ENCODE assay signal across 9 mouse cellular contexts in the genomic region with DNA sequence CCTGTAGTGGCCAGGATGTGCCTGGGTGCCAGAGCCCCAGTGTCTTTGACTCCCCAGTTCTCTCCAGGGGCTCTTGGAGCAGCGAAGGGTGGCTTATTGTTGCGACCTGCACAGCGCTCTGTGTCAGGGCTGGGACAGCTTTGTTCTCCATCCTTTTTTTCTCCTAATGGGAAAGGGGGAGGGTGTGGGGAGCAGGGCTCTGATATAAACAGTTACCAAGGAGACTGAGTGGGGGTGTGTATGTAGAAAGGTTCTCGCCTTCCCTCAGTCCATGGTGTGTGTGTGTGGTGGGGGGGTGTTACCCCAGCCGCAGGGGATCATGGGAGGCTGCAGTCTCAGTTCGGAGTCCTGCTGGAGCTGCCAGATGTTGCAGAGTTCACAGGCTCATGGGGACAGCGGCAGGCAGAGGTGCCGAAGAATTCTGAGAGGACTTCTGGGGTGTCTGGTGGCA. TPM values are rescaled to one million over a fixed set of nuclear protein-coding genes. Genes with fewer than 3 reads are reported as not detected.
DNase-seq lines count a peak whose midpoint lies in the region; ATAC-seq lines count a peak whose summit lies in the region.
"Had no signal": no experiment of that assay in that cellular context is flagged by ENCODE, and none has a peak within 500 bp of the region (broad histone marks: within the 10 kb centered on the region; RNA-seq: fewer than 3 reads in every experiment).

No protein-coding gene starts in this region.

- H3K4me2 ChIP-seq in forebrain, embryonic 15.5 days (replicated peaks), result peak overlapping the region; percentile 43
- peak overlapping the region; percentile 29 for H3K4me2 ChIP-seq in hindbrain, embryonic 16.5 days (ENCODE audit: low read length)
- H3K4me2 ChIP-seq in stomach, embryonic 16.5 days (ENCODE audit: low read depth, low read length), result peak overlapping the region; percentile 53

- peak overlapping the region; percentile 31 for H3K4me3 ChIP-seq in forebrain, embryonic 15.5 days
- peak overlapping the region; percentile 12; the same call in 1 of the 2 replicates for H3K4me3 ChIP-seq in hindbrain, embryonic 16.5 days (ENCODE audit: low read length)
- H3K4me3 ChIP-seq in stomach, embryonic 16.5 days (replicated peaks; ENCODE audit: low read length), result peak overlapping the region; percentile 31

- H3K4me1 ChIP-seq in forebrain, embryonic 15.5 days, result peaks cover 56% of the 10 kb centered on the region
- H3K4me1 ChIP-seq in hindbrain, embryonic 16.5 days (ENCODE audit: control insufficient read depth, insufficient read depth, low read depth, low read length), result peaks cover 31% of the 10 kb centered on the region
- H3K4me1 ChIP-seq in stomach, embryonic 16.5 days (ENCODE audit: control insufficient read depth, insufficient read depth, low read length), result peaks cover 33% of the 10 kb centered on the region

- 4% methylated on average over 8 of the region's 8 CpGs for WGBS in forebrain, embryonic 15.5 days
- WGBS in hindbrain, embryonic 16.5 days, result 2% methylated on average over 8 of the region's 8 CpGs
- WGBS in stomach, embryonic 16.5 days, result 19% methylated on average over 8 of the region's 8 CpGs

- peak; percentile 92 for ATAC-seq in forebrain, embryonic 15.5 days (replicated peaks)
- ATAC-seq in hindbrain, embryonic 16.5 days, result peak; percentile 77
- ATAC-seq in stomach, embryonic 16.5 days (ENCODE audit: insufficient read depth, low FRiP score), result peak; percentile 87
- no peak for ATAC-seq in erythroid progenitor cell, adult 5-6 weeks (replicated peaks; ENCODE audit: low FRiP score, poor library complexity, severe bottlenecking)

- H3K9me3 ChIP-seq in forebrain, embryonic 15.5 days, result no peaks in the 10 kb centered on the region
- H3K9me3 ChIP-seq in hindbrain, embryonic 16.5 days (ENCODE audit: control insufficient read depth, low read length), result no peaks in the 10 kb centered on the region
- H3K9me3 ChIP-seq in stomach, embryonic 16.5 days (replicated peaks; ENCODE audit: control insufficient read depth, low read length), result no peaks in the 10 kb centered on the region

- H3K9ac ChIP-seq in forebrain, embryonic 15.5 days (replicated peaks), result peak overlapping the region; percentile 42
- peak overlapping the region; percentile 55 for H3K9ac ChIP-seq in hindbrain, embryonic 16.5 days (ENCODE audit: low read depth, low read length)
- H3K9ac ChIP-seq in stomach, embryonic 16.5 days (ENCODE audit: low read length), result peak overlapping the region; percentile 68

- peaks cover 19% of the 10 kb centered on the region for H3K36me3 ChIP-seq in forebrain, embryonic 15.5 days
- peaks cover 13% of the 10 kb centered on the region for H3K36me3 ChIP-seq in hindbrain, embryonic 16.5 days (ENCODE audit: control insufficient read depth, insufficient read depth, low read length)
- H3K36me3 ChIP-seq in stomach, embryonic 16.5 days (ENCODE audit: control insufficient read depth, insufficient read depth, low read length), result 0 out of 2 replicates have a peak, but pooled peaks cover 6% of the 10 kb centered on the region

- H3K27ac ChIP-seq in forebrain, embryonic 15.5 days (replicated peaks), result peak overlapping the region; percentile 95
- H3K27ac ChIP-seq in hindbrain, embryonic 16.5 days (ENCODE audit: low read depth, low read length), result peak overlapping the region; percentile 74
- H3K27ac ChIP-seq in stomach, embryonic 16.5 days (ENCODE audit: low read length), result peak overlapping the region; percentile 81

- DNase-seq in ovary, postnatal 36 days (ENCODE audit: low spot score), result peak; percentile 36
- DNase-seq in ovary, adult 18-20 months (ENCODE audit: low spot score), result no peak
- peak; percentile 84 for DNase-seq in lung, postnatal 10 days
- no peak for DNase-seq in cerebellum, postnatal 10 days

- no peaks in the 10 kb centered on the region for H3K27me3 ChIP-seq in forebrain, embryonic 15.5 days
- no peaks in the 10 kb centered on the region for H3K27me3 ChIP-seq in hindbrain, embryonic 16.5 days (replicated peaks; ENCODE audit: control insufficient read depth, insufficient read depth, low read length)
- H3K27me3 ChIP-seq in stomach, embryonic 16.5 days (ENCODE audit: control insufficient read depth, insufficient read depth, low read length), result no peaks in the 10 kb centered on the region

RNA-seq across cellular contexts. Expression of gene Tmem120a, which starts 18.8 kb away (rescaled TPM):
- 74.9 and 80.7 TPM in 2 replicates for polyA plus RNA-seq in forebrain, embryonic 15.5 days (2015; fragmentation: Nextera tagmentation; extraction: Ambion mirVana)
- 90.3 and 93.5 TPM in 2 replicates for polyA plus RNA-seq in hindbrain, embryonic 16.5 days (2015; fragmentation: Nextera tagmentation; extraction: Ambion mirVana)
- 44.1 and 46.0 TPM in 2 replicates for polyA plus RNA-seq in stomach, embryonic 16.5 days (2015; fragmentation: Nextera tagmentation; extraction: Ambion mirVana)
- 9.6 TPM in 1 of 2 replicates, not detected in the other for total RNA-seq in erythroid progenitor cell, adult 5-6 weeks (2015; ENCODE audit: low replicate concordance)
- 0.77 TPM in 1 of 2 replicates, not detected in the other for total RNA-seq in erythroid progenitor cell, adult 5-6 weeks (2017; ENCODE audit: low replicate concordance)

RNA-seq across cellular contexts. Expression of gene Styxl1, which starts 52.8 kb away (rescaled TPM):
- polyA plus RNA-seq in forebrain, embryonic 15.5 days (2015; fragmentation: Nextera tagmentation; extraction: Ambion mirVana), result 0.34 TPM in 2 replicates
- polyA plus RNA-seq in hindbrain, embryonic 16.5 days (2015; fragmentation: Nextera tagmentation; extraction: Ambion mirVana), result 0.48 and 0.51 TPM in 2 replicates
- 0.27 TPM in 1 of 2 replicates, not detected in the other for polyA plus RNA-seq in stomach, embryonic 16.5 days (2015; fragmentation: Nextera tagmentation; extraction: Ambion mirVana)
- total RNA-seq in erythroid progenitor cell, adult 5-6 weeks (2015; ENCODE audit: low replicate concordance), result not detected in 2 replicates
- total RNA-seq in erythroid progenitor cell, adult 5-6 weeks (2017; ENCODE audit: low replicate concordance), result not detected in 2 replicates
- total RNA-seq: left cerebral cortex, postnatal 36 days had no signal

RNA-seq across cellular contexts. Expression of gene Mdh2, which starts 52.9 kb away (rescaled TPM):
- polyA plus RNA-seq in forebrain, embryonic 15.5 days (2015; fragmentation: Nextera tagmentation; extraction: Ambion mirVana), result 554 and 557 TPM in 2 replicates
- polyA plus RNA-seq in hindbrain, embryonic 16.5 days (2015; fragmentation: Nextera tagmentation; extraction: Ambion mirVana), result 670 and 701 TPM in 2 replicates
- polyA plus RNA-seq in stomach, embryonic 16.5 days (2015; fragmentation: Nextera tagmentation; extraction: Ambion mirVana), result 547 and 553 TPM in 2 replicates
- total RNA-seq in erythroid progenitor cell, adult 5-6 weeks (2015; ENCODE audit: low replicate concordance), result 156 and 193 TPM in 2 replicates
- 74.0 and 81.6 TPM in 2 replicates for total RNA-seq in erythroid progenitor cell, adult 5-6 weeks (2017; ENCODE audit: low replicate concordance)

RNA-seq across cellular contexts. Expression of gene Por, which starts 55.6 kb away (rescaled TPM):
- 108 and 111 TPM in 2 replicates for polyA plus RNA-seq in forebrain, embryonic 15.5 days (2015; fragmentation: Nextera tagmentation; extraction: Ambion mirVana)
- polyA plus RNA-seq in hindbrain, embryonic 16.5 days (2015; fragmentation: Nextera tagmentation; extraction: Ambion mirVana), result 101 and 108 TPM in 2 replicates
- 136 and 177 TPM in 2 replicates for polyA plus RNA-seq in stomach, embryonic 16.5 days (2015; fragmentation: Nextera tagmentation; extraction: Ambion mirVana)
- total RNA-seq in erythroid progenitor cell, adult 5-6 weeks (2015; ENCODE audit: low replicate concordance), result 7.1 and 9.7 TPM in 2 replicates
- 10.8 and 17.5 TPM in 2 replicates for total RNA-seq in erythroid progenitor cell, adult 5-6 weeks (2017; ENCODE audit: low replicate concordance)

Comparison
In these comparisons a context has a peak if more than half of its experiments do, and no peak if none do; other contexts are left out.
1. DNase-seq: peak in ovary, postnatal 36 days (single experiment) and lung, postnatal 10 days (single experiment); none in ovary, adult 18-20 months (single experiment) and cerebellum, postnatal 10 days (0 of 2).
2. Peak in every context shown above with its lines, with median percentiles within 50 percentile points of each other: H3K27ac ChIP-seq, H3K4me2 ChIP-seq, H3K4me3 ChIP-seq and H3K9ac ChIP-seq.